Mouse (Mus musculus): ENCODE data around the gene Lingo1. TPM values are rescaled to one million over a fixed set of nuclear protein-coding genes. Genes with fewer than 3 reads are reported as not detected.

Gene Lingo1
- total and polyA plus RNA-seq, 2 experiments: under 0.01 to 0.27 TPM

- Histone ChIP-seq H3K79me2 (ENCODE audit: control insufficient read depth, insufficient read depth, low read length) (no peaks in the 10 kb centered on the region), H3K27me3 (ENCODE audit: control insufficient read depth, insufficient read depth, low read length) (no peaks in the 10 kb centered on the region), H3K4me3 (ENCODE audit: insufficient read depth, low read depth, low read length) (no peak overlapping the region), H3K9ac (ENCODE audit: low read depth, low read length) (no peak overlapping the region), H3K36me3 (ENCODE audit: control insufficient read depth, insufficient read depth, low read length) (no peaks in the 10 kb centered on the region), H3K27ac (replicated peaks; ENCODE audit: insufficient read depth, low read depth, low read length) (no peak overlapping the region), H3K4me1 (ENCODE audit: control insufficient read depth, insufficient read depth, low read length) (no peaks in the 10 kb centered on the region)
- WGBS: 78% methylated on average over 15 of the region's 15 CpGs
- no peak for DNase-seq (ENCODE audit: extremely low read depth, low read depth, low spot score)
- no peak for TF ChIP-seq CTCF (IDR thresholded peaks at IDR 0.05; ENCODE audit: low read depth, low read length)
- TF ChIP-seq POLR2A (IDR thresholded peaks at IDR 0.05; ENCODE audit: extremely low read depth, insufficient read depth, low read length): no peak
These were observed 89.7 kb downstream of the Lingo1 start for GRCm38 (mm10) chr9:56706482-56707085.

- TF ChIP-seq CTCF (IDR thresholded peaks at IDR 0.05; ENCODE audit: low read depth, low read length) (no peak), POLR2A (IDR thresholded peaks at IDR 0.05; ENCODE audit: extremely low read depth, insufficient read depth, low read length) (no peak)
These were observed 94.9 kb downstream of the Lingo1 start for GRCm38 (mm10) chr9:56701394-56701793.

GRCm38 (mm10) chr9:56700866-56701265 lies 95.4 kb downstream of the Lingo1 start:
- DNase-seq (ENCODE audit: extremely low read depth, low read depth, low spot score): no peak
- H3K27me3 ChIP-seq (ENCODE audit: control insufficient read depth, insufficient read depth, low read length): no peaks in the 10 kb centered on the region
- H3K36me3 ChIP-seq (ENCODE audit: control insufficient read depth, insufficient read depth, low read length): no peaks in the 10 kb centered on the region
- H3K9ac ChIP-seq (ENCODE audit: low read depth, low read length): no peak overlapping the region
- H3K79me2 ChIP-seq (ENCODE audit: control insufficient read depth, insufficient read depth, low read length): no peaks in the 10 kb centered on the region
- H3K27ac ChIP-seq (replicated peaks; ENCODE audit: insufficient read depth, low read depth, low read length): no peak overlapping the region
- no peak overlapping the region for H3K4me3 ChIP-seq (ENCODE audit: insufficient read depth, low read depth, low read length)
- no peak for TF ChIP-seq POLR2A (IDR thresholded peaks at IDR 0.05; ENCODE audit: extremely low read depth, insufficient read depth, low read length)
- no peak for TF ChIP-seq CTCF (IDR thresholded peaks at IDR 0.05; ENCODE audit: low read depth, low read length)
- 71% methylated on average over 8 of the region's 8 CpGs for WGBS
- no peaks in the 10 kb centered on the region for H3K4me1 ChIP-seq (ENCODE audit: control insufficient read depth, insufficient read depth, low read length)

More at GRCm38 (mm10) chr9:56701394-56701793, 94.9 kb downstream of the Lingo1 start:
- no peak for DNase-seq (ENCODE audit: extremely low read depth, low read depth, low spot score)
- H3K27ac ChIP-seq (replicated peaks; ENCODE audit: insufficient read depth, low read depth, low read length): no peak overlapping the region
- 73% methylated on average over 3 of the region's 3 CpGs for WGBS
- no peak overlapping the region for H3K4me3 ChIP-seq (ENCODE audit: insufficient read depth, low read depth, low read length)
- H3K79me2 ChIP-seq (ENCODE audit: control insufficient read depth, insufficient read depth, low read length): no peaks in the 10 kb centered on the region
- no peak overlapping the region for H3K9ac ChIP-seq (ENCODE audit: low read depth, low read length)
- no peaks in the 10 kb centered on the region for H3K4me1 ChIP-seq (ENCODE audit: control insufficient read depth, insufficient read depth, low read length)
- no peaks in the 10 kb centered on the region for H3K36me3 ChIP-seq (ENCODE audit: control insufficient read depth, insufficient read depth, low read length)
- no peaks in the 10 kb centered on the region for H3K27me3 ChIP-seq (ENCODE audit: control insufficient read depth, insufficient read depth, low read length)

GRCm38 (mm10) chr9:56698715-56699370 lies 97.4 kb downstream of the Lingo1 start:
- 74% methylated on average over 7 of the region's 7 CpGs for WGBS
- TF ChIP-seq CTCF (IDR thresholded peaks at IDR 0.05; ENCODE audit: low read depth, low read length) (no peak), POLR2A (IDR thresholded peaks at IDR 0.05; ENCODE audit: extremely low read depth, insufficient read depth, low read length) (no peak)
- Histone ChIP-seq H3K27me3 (ENCODE audit: control insufficient read depth, insufficient read depth, low read length) (no peaks in the 10 kb centered on the region), H3K36me3 (ENCODE audit: control insufficient read depth, insufficient read depth, low read length) (no peaks in the 10 kb centered on the region), H3K4me3 (ENCODE audit: insufficient read depth, low read depth, low read length) (no peak overlapping the region), H3K9ac (ENCODE audit: low read depth, low read length) (no peak overlapping the region), H3K4me1 (ENCODE audit: control insufficient read depth, insufficient read depth, low read length) (no peaks in the 10 kb centered on the region), H3K79me2 (ENCODE audit: control insufficient read depth, insufficient read depth, low read length) (no peaks in the 10 kb centered on the region), H3K27ac (replicated peaks; ENCODE audit: insufficient read depth, low read depth, low read length) (no peak overlapping the region)
- DNase-seq (ENCODE audit: extremely low read depth, low read depth, low spot score): no peak

- Histone ChIP-seq H3K9ac (ENCODE audit: low read depth, low read length) (no peak overlapping the region), H3K27me3 (ENCODE audit: control insufficient read depth, insufficient read depth, low read length) (no peaks in the 10 kb centered on the region), H3K4me3 (ENCODE audit: insufficient read depth, low read depth, low read length) (no peak overlapping the region), H3K4me1 (ENCODE audit: control insufficient read depth, insufficient read depth, low read length) (no peaks in the 10 kb centered on the region), H3K27ac (replicated peaks; ENCODE audit: insufficient read depth, low read depth, low read length) (no peak overlapping the region), H3K36me3 (ENCODE audit: control insufficient read depth, insufficient read depth, low read length) (no peaks in the 10 kb centered on the region), H3K79me2 (ENCODE audit: control insufficient read depth, insufficient read depth, low read length) (no peaks in the 10 kb centered on the region)
- WGBS: 74% methylated on average over 3 of the region's 3 CpGs
- TF ChIP-seq POLR2A (IDR thresholded peaks at IDR 0.05; ENCODE audit: extremely low read depth, insufficient read depth, low read length) (no peak), CTCF (IDR thresholded peaks at IDR 0.05; ENCODE audit: low read depth, low read length) (no peak)
- DNase-seq (ENCODE audit: extremely low read depth, low read depth, low spot score): no peak
These were observed 102.2 kb downstream of the Lingo1 start for GRCm38 (mm10) chr9:56694079-56694478.

GRCm38 (mm10) chr9:56691226-56691625 lies 105.0 kb downstream of the Lingo1 start:
- Histone ChIP-seq H3K4me1 (ENCODE audit: control insufficient read depth, insufficient read depth, low read length) (no peaks in the 10 kb centered on the region), H3K36me3 (ENCODE audit: control insufficient read depth, insufficient read depth, low read length) (no peaks in the 10 kb centered on the region), H3K79me2 (ENCODE audit: control insufficient read depth, insufficient read depth, low read length) (no peaks in the 10 kb centered on the region), H3K4me3 (ENCODE audit: insufficient read depth, low read depth, low read length) (no peak overlapping the region), H3K27ac (replicated peaks; ENCODE audit: insufficient read depth, low read depth, low read length) (no peak overlapping the region), H3K27me3 (ENCODE audit: control insufficient read depth, insufficient read depth, low read length) (no peaks in the 10 kb centered on the region), H3K9ac (ENCODE audit: low read depth, low read length) (no peak overlapping the region)
- no peak for DNase-seq (ENCODE audit: extremely low read depth, low read depth, low spot score)
- TF ChIP-seq CTCF (IDR thresholded peaks at IDR 0.05; ENCODE audit: low read depth, low read length) (no peak), POLR2A (IDR thresholded peaks at IDR 0.05; ENCODE audit: extremely low read depth, insufficient read depth, low read length) (no peak)
- 85% methylated on average over 3 of the region's 3 CpGs for WGBS

Data from liver, adult 2 months (tissue).